Mouse (Mus musculus) kidney, adult 18-20 months (tissue): ENCODE results near the gene Sestd1.
A peak's percentile ranks its signal among the peaks of the same experiment; 100 is the strongest.

Experiments used
- DNase-seq: peaks from one replicate; pipeline ENCODE4 v3.0.0; 2021

Gene Sestd1

GRCm38 (mm10) chr2:77171444-77172240 lies 108.8 kb downstream of the Sestd1 start:
- DNase-seq, result peak; percentile 84

- no peak for DNase-seq
Measured at GRCm38 (mm10) chr2:77170633-77171105, 109.7 kb downstream of the Sestd1 start, which contains the start of gene Ccdc141. Gene Ccdc141, minus strand, starts transcription at chr2:77170636.

- peak; percentile 71 for DNase-seq
Measured at GRCm38 (mm10) chr2:77169916-77170632, 110.3 kb downstream of the Sestd1 start.

GRCm38 (mm10) chr2:77169218-77169617 lies 111.2 kb downstream of the Sestd1 start:
- no peak for DNase-seq

GRCm38 (mm10) chr2:77168781-77169180 lies 111.6 kb downstream of the Sestd1 start:
- DNase-seq, result no peak

GRCm38 (mm10) chr2:77168081-77168685 lies 112.2 kb downstream of the Sestd1 start:
- no peak for DNase-seq

GRCm38 (mm10) chr2:77166366-77166765 lies 114.0 kb downstream of the Sestd1 start:
- DNase-seq, result no peak

- no peak for DNase-seq
Measured at GRCm38 (mm10) chr2:77164662-77165061, 115.7 kb downstream of the Sestd1 start.

GRCm38 (mm10) chr2:77163381-77163780 lies 117.0 kb downstream of the Sestd1 start:
- no peak for DNase-seq

GRCm38 (mm10) chr2:77162135-77162534 lies 118.3 kb downstream of the Sestd1 start:
- no peak for DNase-seq

GRCm38 (mm10) chr2:77157546-77157945 lies 122.8 kb downstream of the Sestd1 start:
- no peak for DNase-seq

GRCm38 (mm10) chr2:77154080-77154479 lies 126.3 kb downstream of the Sestd1 start:
- no peak for DNase-seq

- DNase-seq, result no peak
Measured at GRCm38 (mm10) chr2:77151255-77151654, 129.1 kb downstream of the Sestd1 start.

GRCm38 (mm10) chr2:77149576-77149975 lies 130.8 kb downstream of the Sestd1 start:
- DNase-seq, result no peak

GRCm38 (mm10) chr2:77148215-77148614 lies 132.2 kb downstream of the Sestd1 start:
- DNase-seq, result no peak

GRCm38 (mm10) chr2:77146968-77147367 lies 133.4 kb downstream of the Sestd1 start:
- no peak for DNase-seq

- no peak for DNase-seq
Measured at GRCm38 (mm10) chr2:77146291-77146690, 134.1 kb downstream of the Sestd1 start.

- no peak for DNase-seq
Measured at GRCm38 (mm10) chr2:77143536-77143935, 136.9 kb downstream of the Sestd1 start.

- no peak for DNase-seq
Measured at GRCm38 (mm10) chr2:77138879-77139278, 141.5 kb downstream of the Sestd1 start.

- DNase-seq, result no peak
Measured at GRCm38 (mm10) chr2:77134906-77135305, 145.5 kb downstream of the Sestd1 start.

- no peak for DNase-seq
Measured at GRCm38 (mm10) chr2:77133407-77133806, 147.0 kb downstream of the Sestd1 start.
